Mouse (Mus musculus) erythroblast, embryonic 14.5 days (primary cell): Measurements from ENCODE around the gene Dnase2a.

ENCODE experiments used
- GATA1 ChIP-seq: IDR thresholded peaks from 2 replicates; pipeline ENCODE4 v1.6.1; 2012; ENCODE audit warnings: low read length, inconsistent platforms, mixed read lengths
- TAL1 ChIP-seq: IDR thresholded peaks from 3 replicates; pipeline ENCODE4 v1.6.1; 2012; ENCODE audit warnings: low read length, inconsistent platforms, mixed read lengths

DNA sequence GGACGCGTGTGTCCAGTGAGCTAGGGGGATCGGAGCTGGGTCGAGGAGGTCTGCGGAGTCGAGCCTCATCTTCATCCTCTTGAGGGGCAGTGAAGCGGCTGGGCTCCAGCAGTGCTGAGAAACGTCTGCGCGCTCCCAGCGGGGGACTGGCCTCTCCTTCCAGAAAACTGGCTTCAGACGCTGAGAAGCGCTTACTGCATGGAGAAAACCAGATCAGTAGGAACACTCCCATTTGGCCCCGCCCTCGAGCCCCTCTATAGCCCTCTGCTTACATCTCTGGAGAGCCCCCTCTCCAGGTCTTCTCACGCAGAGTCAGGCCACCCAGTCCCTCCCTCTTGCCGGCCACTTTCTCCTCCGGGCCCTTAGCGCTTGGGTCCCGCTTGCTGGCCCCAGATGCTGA, 9.4 kb downstream of the Dnase2a start:
- TF ChIP-seq GATA1: no peak
- no peak for TF ChIP-seq TAL1
